Mouse (Mus musculus) v-Abl transformed pro-B cells (cell line): Measurements from ENCODE around the gene Tacc2.
"Not testable (repeated sequence)": the region's sequence is repeated elsewhere in the genome, so short reads cannot be mapped to it uniquely, and the experiment has no call there.

Experiments
- in situ Hi-C, 2 experiments: fragments of 400-800 bp; cut with MboI; formaldehyde crosslinking; loops; one replicate each; pipeline ENCODE4 v1.15.1; 2025; ENCODE audit not compliant: unreplicated experiment in 2 of 2

The Tacc2 gene

GRCm38 (mm10) chr7:130564596-130564995 is 12.6 kb upstream of the Tacc2 start:
- in situ Hi-C loops = no loop called here

- in situ Hi-C loops = no loop called here
Measured at GRCm38 (mm10) chr7:130568783-130569436, 8.3 kb upstream of the Tacc2 start.

- in situ Hi-C loops = no loop called here
Measured at GRCm38 (mm10) chr7:130570472-130570871, 6.8 kb upstream of the Tacc2 start.

GRCm38 (mm10) chr7:130572821-130573220 is 4.4 kb upstream of the Tacc2 start, which contains the start of gene Nsmce4a:
Gene Nsmce4a (minus strand): TSS chr7:130573118.
- in situ Hi-C loops = no loop called here

- in situ Hi-C loops = no loop called here
Measured at GRCm38 (mm10) chr7:130573746-130574145, 3.5 kb upstream of the Tacc2 start.

- in situ Hi-C loops = no loop called here
Measured at GRCm38 (mm10) chr7:130574211-130574991, 2.8 kb upstream of the Tacc2 start.

- in situ Hi-C loops = no loop called here
Measured at GRCm38 (mm10) chr7:130576981-130577380, 257 bp upstream of the Tacc2 start.

- in situ Hi-C loops = no loop called here
Measured at GRCm38 (mm10) chr7:130578066-130578465, 828 bp downstream of the Tacc2 start.

GRCm38 (mm10) chr7:130578607-130579006 is 1.4 kb downstream of the Tacc2 start:
- in situ Hi-C loops = no loop called here

GRCm38 (mm10) chr7:130586521-130587072 is 9.4 kb downstream of the Tacc2 start:
- in situ Hi-C loops = no loop called here

- in situ Hi-C loops = no loop called here
Measured at GRCm38 (mm10) chr7:130590081-130590828, 13.0 kb downstream of the Tacc2 start.

GRCm38 (mm10) chr7:130590845-130591437 is 13.7 kb downstream of the Tacc2 start:
- in situ Hi-C loops = no loop called here

- in situ Hi-C loops = not testable (repeated sequence)
Measured at GRCm38 (mm10) chr7:130592975-130593374, 15.7 kb downstream of the Tacc2 start.

GRCm38 (mm10) chr7:130593375-130594239 is 16.4 kb downstream of the Tacc2 start:
- in situ Hi-C loops = not testable (repeated sequence)

- in situ Hi-C loops = not testable (repeated sequence)
Measured at GRCm38 (mm10) chr7:130596079-130596855, 19.0 kb downstream of the Tacc2 start.

GRCm38 (mm10) chr7:130597546-130597945 is 20.3 kb downstream of the Tacc2 start:
- in situ Hi-C loops = no loop called here

- in situ Hi-C loops = no loop called here
Measured at GRCm38 (mm10) chr7:130600074-130600473, 22.8 kb downstream of the Tacc2 start.

- in situ Hi-C loops = no loop called here
Measured at GRCm38 (mm10) chr7:130600546-130600945, 23.3 kb downstream of the Tacc2 start.

- in situ Hi-C loops = no loop called here
Measured at GRCm38 (mm10) chr7:130602804-130603203, 25.6 kb downstream of the Tacc2 start.
